Comparison of ENCODE assay signal across 8 mouse cellular contexts in genomic region chr7:133185931-133186601, GRCm38 (mm10).
DNase-seq lines count a peak whose midpoint lies in the region; ATAC-seq lines count a peak whose summit lies in the region.

No protein-coding gene starts in this region.

- peak; percentile 47 for DNase-seq in 3134 (ENCODE audit: extremely low read depth, insufficient read length, low spot score)
- DNase-seq in adrenal gland, adult (ENCODE audit: inconsistent age in 2 of 2, low spot score in 1 of 2): peak; percentile 88 to 93
- DNase-seq in embryo, embryonic 10.5 days (ENCODE audit: low spot score): peak; percentile 82
- peak; percentile 10 for DNase-seq in gonadal fat pad, adult 2 months (ENCODE audit: low read depth)
- peak; percentile 80 for DNase-seq in intestine, embryonic 14.5 days (ENCODE audit: low spot score)
- peak; percentile 72 for DNase-seq in yolk sac, embryonic 10.5 days (ENCODE audit: low spot score)

- peak; percentile 82 for ATAC-seq in intestine, embryonic 14.5 days (replicated peaks; ENCODE audit: low FRiP score, low TSS enrichment, low read depth)
- peak; percentile 57; the same call in 1 of the 2 replicates for ATAC-seq in limb, embryonic 13.5 days (ENCODE audit: low FRiP score, low read depth)
- ATAC-seq in midbrain, embryonic 13.5 days: peak; percentile 70

- H3K27me3 ChIP-seq in intestine, embryonic 14.5 days (replicated peaks; ENCODE audit: control insufficient read depth, insufficient read depth, low read length): no peaks in the 10 kb centered on the region
- H3K27me3 ChIP-seq in limb, embryonic 13.5 days: no peaks in the 10 kb centered on the region
- 0 out of 2 replicates have a peak, but pooled peaks cover 3% of the 10 kb centered on the region for H3K27me3 ChIP-seq in midbrain, embryonic 13.5 days

- H3K36me3 ChIP-seq in intestine, embryonic 14.5 days (ENCODE audit: control insufficient read depth, insufficient read depth, low read length): no peaks in the 10 kb centered on the region
- no peaks in the 10 kb centered on the region for H3K36me3 ChIP-seq in limb, embryonic 13.5 days
- H3K36me3 ChIP-seq in midbrain, embryonic 13.5 days: no peaks in the 10 kb centered on the region

- no peaks in the 10 kb centered on the region for H3K9me3 ChIP-seq in intestine, embryonic 14.5 days (ENCODE audit: control insufficient read depth, low read length)
- H3K9me3 ChIP-seq in limb, embryonic 13.5 days: peaks cover 4% of the 10 kb centered on the region; the same call in 1 of the 2 replicates
- H3K9me3 ChIP-seq in midbrain, embryonic 13.5 days: no peaks in the 10 kb centered on the region

- peak overlapping the region; percentile 49 for H3K4me2 ChIP-seq in intestine, embryonic 14.5 days (ENCODE audit: low read length)
- peak overlapping the region; percentile 50 for H3K4me2 ChIP-seq in limb, embryonic 13.5 days (replicated peaks)
- peak overlapping the region; percentile 3; the same call in 1 of the 2 replicates for H3K4me2 ChIP-seq in midbrain, embryonic 13.5 days (replicated peaks)

- H3K4me3 ChIP-seq in intestine, embryonic 14.5 days (ENCODE audit: low read depth, low read length): peak overlapping the region; percentile 23
- peak overlapping the region; percentile 20; the same call in 1 of the 2 replicates for H3K4me3 ChIP-seq in limb, embryonic 13.5 days
- H3K4me3 ChIP-seq in midbrain, embryonic 13.5 days (replicated peaks): no peak overlapping the region

- 0 out of 2 replicates have a peak overlapping the region, but pooled peaks have one; percentile 25 for H3K9ac ChIP-seq in intestine, embryonic 14.5 days (ENCODE audit: low read length)
- H3K9ac ChIP-seq in limb, embryonic 13.5 days: no peak overlapping the region; the same call in 1 of the 2 replicates
- no peak overlapping the region for H3K9ac ChIP-seq in midbrain, embryonic 13.5 days (replicated peaks)

- 11% methylated on average over 12 of the region's 12 CpGs for WGBS in intestine, embryonic 14.5 days
- 12% methylated on average over 12 of the region's 12 CpGs for WGBS in limb, embryonic 13.5 days
- 16% methylated on average over 12 of the region's 12 CpGs for WGBS in midbrain, embryonic 13.5 days

- H3K27ac ChIP-seq in intestine, embryonic 14.5 days (ENCODE audit: low read depth): peak overlapping the region; percentile 80
- H3K27ac ChIP-seq in limb, embryonic 13.5 days: no peak overlapping the region
- no peak overlapping the region for H3K27ac ChIP-seq in midbrain, embryonic 13.5 days

- peaks cover 15% of the 10 kb centered on the region; the same call in 1 of the 2 replicates for H3K4me1 ChIP-seq in intestine, embryonic 14.5 days (replicated peaks; ENCODE audit: control insufficient read depth, insufficient read depth, low read length)
- peaks cover 10% of the 10 kb centered on the region; the same call in 1 of the 2 replicates for H3K4me1 ChIP-seq in limb, embryonic 13.5 days
- H3K4me1 ChIP-seq in midbrain, embryonic 13.5 days (replicated peaks): peaks cover 29% of the 10 kb centered on the region

Comparison
In these comparisons a context has a peak if more than half of its experiments do, and no peak if none do; other contexts are left out.
1. DNase-seq: peak in every context shown above with its lines; median percentile 90 in adrenal gland, adult; 82 in embryo, embryonic 10.5 days; 80 in intestine, embryonic 14.5 days; 72 in yolk sac, embryonic 10.5 days; 47 in 3134; 10 in gonadal fat pad, adult 2 months.